Comparison of ENCODE assay signal across 33 mouse cellular contexts in the genomic region with DNA sequence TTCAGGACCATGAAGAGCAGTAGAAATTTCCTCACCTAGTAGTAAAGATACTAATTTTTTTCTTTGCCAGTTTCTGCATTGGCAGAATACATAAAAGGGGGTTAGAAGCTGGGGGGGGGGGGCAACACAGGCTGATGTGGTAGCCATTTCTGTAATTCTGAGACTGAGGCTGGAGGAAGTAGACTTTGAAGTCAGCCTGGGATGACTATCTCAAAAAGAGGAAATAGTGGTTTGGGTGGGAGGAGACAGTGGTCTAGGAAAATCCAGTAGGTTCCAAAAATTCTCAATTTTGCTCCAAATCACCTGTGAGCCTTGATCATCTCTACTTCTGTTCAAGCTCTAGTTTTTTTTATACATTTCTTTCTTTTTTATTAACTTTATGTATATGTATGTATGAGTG. TPM values are rescaled to one million over a fixed set of nuclear protein-coding genes. Genes with fewer than 3 reads are reported as not detected.
DNase-seq lines count a peak whose midpoint lies in the region; ATAC-seq and TF ChIP-seq lines count a peak whose summit lies in the region.
"Had no signal": no experiment of that assay in that cellular context is flagged by ENCODE, and none has a peak within 500 bp of the region (broad histone marks: within the 10 kb centered on the region; RNA-seq: fewer than 3 reads in every experiment).

No protein-coding gene starts in this region.

- no peaks in the 10 kb centered on the region for H3K9me3 ChIP-seq in G1E (replicated peaks)
- H3K9me3 ChIP-seq: embryonic facial prominence, embryonic 12.5 days; heart, embryonic 12.5 days; hindbrain, embryonic 15.5 days; limb, embryonic 10.5 days; limb, embryonic 15.5 days; liver, embryonic 13.5 days; megakaryocyte, embryonic 14.5 days; neural tube, embryonic 15.5 days had no signal

- H3K4me3 ChIP-seq in G1E (ENCODE audit: low read depth, low read length), result no peak overlapping the region
- H3K4me3 ChIP-seq: embryonic facial prominence, embryonic 12.5 days; gastrocnemius, adult 2 months; heart, adult 2 months; heart, embryonic 12.5 days; hindbrain, embryonic 15.5 days; limb, embryonic 10.5 days; limb, embryonic 15.5 days; liver, embryonic 13.5 days; megakaryocyte, embryonic 14.5 days; neural tube, embryonic 15.5 days had no signal

- no peak for ATAC-seq in G1E (ENCODE audit: extremely low read depth, insufficient number of reproducible peaks, low FRiP score, poor library complexity, severe bottlenecking)
- peak; percentile 88 for ATAC-seq in granulocyte monocyte progenitor cell, adult 5-6 weeks (replicated peaks; ENCODE audit: poor library complexity, severe bottlenecking)
- peak; percentile 66; the same call in 1 of the 2 replicates for ATAC-seq in monocyte, adult 5-6 weeks (replicated peaks; ENCODE audit: insufficient number of reproducible peaks, low FRiP score, low TSS enrichment, poor library complexity, severe bottlenecking)
- ATAC-seq: forebrain, embryonic 14.5 days had no signal

- H3K27me3 ChIP-seq in G1E (ENCODE audit: insufficient read depth, low read length), result no peaks in the 10 kb centered on the region
- H3K27me3 ChIP-seq: embryonic facial prominence, embryonic 12.5 days; heart, embryonic 12.5 days; hindbrain, embryonic 15.5 days; limb, embryonic 15.5 days; liver, embryonic 13.5 days; megakaryocyte, embryonic 14.5 days; neural tube, embryonic 15.5 days had no signal

- H3K4me1 ChIP-seq in G1E (ENCODE audit: insufficient read depth, low read depth, low read length), result peaks cover 21% of the 10 kb centered on the region
- H3K4me1 ChIP-seq: embryonic facial prominence, embryonic 12.5 days; hindbrain, embryonic 15.5 days; limb, embryonic 10.5 days; liver, embryonic 13.5 days; neural tube, embryonic 15.5 days had no signal

- no peak for TF ChIP-seq CTCF in G1E (IDR thresholded peaks at IDR 0.05; ENCODE audit: low read depth, low read length)

- peaks cover 93% of the 10 kb centered on the region for H3K36me3 ChIP-seq in G1E (replicated peaks)
- H3K36me3 ChIP-seq: hindbrain, embryonic 15.5 days; neural tube, embryonic 15.5 days had no signal

- DNase-seq in 416B (ENCODE audit: low read depth) (peak; percentile 66), G1E (ENCODE audit: low spot score) (peak; percentile 57)
- no peak for DNase-seq in ovary, postnatal 14 days (ENCODE audit: low spot score)
- no peak for DNase-seq in frontal cortex, adult 2 months (ENCODE audit: extremely low spot score in 1 of 2, low spot score in 1 of 2)
- no peak for DNase-seq in left cerebral cortex, adult 9 months (ENCODE audit: low spot score in 2 of 2)
- DNase-seq: adrenal gland, postnatal 36 days; B cell, adult 2 months; cerebellum, adult 2 months; cerebellum, postnatal 25 days; embryo, embryonic 11 days; gastrocnemius, adult 2 months; gastrocnemius, postnatal 36 days; heart, adult 2 months; heart, postnatal 4 days; kidney, adult 2 months; kidney, postnatal 4 days; layer of hippocampus, postnatal 36 days; liver, embryonic 13.5 days; lung, adult 18-20 months; lung, postnatal 14 days; midbrain, embryonic 14.5 days; right cerebral cortex, postnatal 25 days; thymus, postnatal 36 days had no signal

RNA-seq across cellular contexts. Expression of gene Pfdn5, which starts 14.4 kb away (rescaled TPM):
- total RNA-seq in G1E (2014; fragmentation: Nextera tagmentation) (113 and 119 TPM in 2 replicates), G1E (2017) (271 and 276 TPM in 2 replicates)
- 13.6 and 23.0 TPM in 2 replicates for polyA plus RNA-seq in G1E (2012)
- 299 and 314 TPM in 2 replicates for total RNA-seq in granulocyte monocyte progenitor cell, adult 5-6 weeks (2014; fragmentation: Nextera tagmentation)
- 366 and 404 TPM in 2 replicates for total RNA-seq in granulocyte monocyte progenitor cell, adult 5-6 weeks (2017)
- total RNA-seq in monocyte, adult 5-6 weeks (2017), result 576 to 776 TPM (median 626 TPM) in 3 replicates
- polyA plus RNA-seq in frontal cortex, adult 2 months (2012; rRNA removed), result 485 and 514 TPM in 2 replicates

RNA-seq across cellular contexts. Expression of gene Espl1, which starts 15.4 kb away (rescaled TPM):
- 91.0 and 145 TPM in 2 replicates for total RNA-seq in G1E (2014; fragmentation: Nextera tagmentation)
- 15.8 and 23.8 TPM in 2 replicates for total RNA-seq in G1E (2017)
- 33.1 and 35.5 TPM in 2 replicates for polyA plus RNA-seq in G1E (2012)
- 20.8 and 21.7 TPM in 2 replicates for total RNA-seq in granulocyte monocyte progenitor cell, adult 5-6 weeks (2014; fragmentation: Nextera tagmentation)
- 30.4 and 50.0 TPM in 2 replicates for total RNA-seq in granulocyte monocyte progenitor cell, adult 5-6 weeks (2017)
- 0.76 to 4.6 TPM (median 4.0 TPM) in 3 replicates for total RNA-seq in monocyte, adult 5-6 weeks (2017)
- 1.6 TPM in 2 replicates for polyA plus RNA-seq in frontal cortex, adult 2 months (2012; rRNA removed)

RNA-seq across cellular contexts. Expression of gene Myg1, which starts 20.0 kb away (rescaled TPM):
- 37.5 and 45.9 TPM in 2 replicates for total RNA-seq in G1E (2014; fragmentation: Nextera tagmentation)
- 30.1 and 35.2 TPM in 2 replicates for total RNA-seq in G1E (2017)
- 72.6 and 87.5 TPM in 2 replicates for polyA plus RNA-seq in G1E (2012)
- total RNA-seq in granulocyte monocyte progenitor cell, adult 5-6 weeks (2014; fragmentation: Nextera tagmentation), result 63.3 and 88.7 TPM in 2 replicates
- total RNA-seq in granulocyte monocyte progenitor cell, adult 5-6 weeks (2017), result 55.1 and 59.9 TPM in 2 replicates
- total RNA-seq in monocyte, adult 5-6 weeks (2017), result 20.0 to 37.9 TPM (median 27.2 TPM) in 3 replicates
- polyA plus RNA-seq in frontal cortex, adult 2 months (2012; rRNA removed), result 87.9 and 91.1 TPM in 2 replicates

RNA-seq across cellular contexts. Expression of gene Mfsd5, which starts 32.2 kb away (rescaled TPM):
- total RNA-seq in G1E (2014; fragmentation: Nextera tagmentation), result 24.5 and 25.8 TPM in 2 replicates
- total RNA-seq in G1E (2017), result 31.1 and 37.2 TPM in 2 replicates
- polyA plus RNA-seq in G1E (2012), result 66.2 and 75.3 TPM in 2 replicates
- total RNA-seq in granulocyte monocyte progenitor cell, adult 5-6 weeks (2014; fragmentation: Nextera tagmentation), result 20.0 and 39.8 TPM in 2 replicates
- total RNA-seq in granulocyte monocyte progenitor cell, adult 5-6 weeks (2017), result 16.1 and 29.4 TPM in 2 replicates
- 30.1 to 39.1 TPM (median 34.0 TPM) in 3 replicates for total RNA-seq in monocyte, adult 5-6 weeks (2017)
- 46.2 and 48.9 TPM in 2 replicates for polyA plus RNA-seq in frontal cortex, adult 2 months (2012; rRNA removed)

RNA-seq across cellular contexts. Expression of gene Aaas, which starts 39.1 kb away (rescaled TPM):
- total RNA-seq in G1E (2014; fragmentation: Nextera tagmentation) (187 and 217 TPM in 2 replicates), G1E (2017) (110 and 126 TPM in 2 replicates)
- polyA plus RNA-seq in G1E (2012), result 199 and 288 TPM in 2 replicates
- total RNA-seq in granulocyte monocyte progenitor cell, adult 5-6 weeks (2014; fragmentation: Nextera tagmentation), result 120 and 123 TPM in 2 replicates
- 147 and 153 TPM in 2 replicates for total RNA-seq in granulocyte monocyte progenitor cell, adult 5-6 weeks (2017)
- 16.5 to 50.9 TPM (median 46.2 TPM) in 3 replicates for total RNA-seq in monocyte, adult 5-6 weeks (2017)
- polyA plus RNA-seq in frontal cortex, adult 2 months (2012; rRNA removed), result 18.1 and 18.6 TPM in 2 replicates

Comparison
In these comparisons a context has a peak if more than half of its experiments do, and no peak if none do; other contexts are left out.
1. DNase-seq: peak in 416B (single experiment) and G1E (single experiment); none in ovary, postnatal 14 days (single experiment), frontal cortex, adult 2 months (0 of 2) and left cerebral cortex, adult 9 months (0 of 2).